11 mouse cellular contexts compared by ENCODE assay signal in genomic region chr7:132281753-132282152, GRCm38 (mm10). TPM values are rescaled to one million over a fixed set of nuclear protein-coding genes. Genes with fewer than 3 reads are reported as not detected.
DNase-seq lines count a peak whose midpoint lies in the region; ATAC-seq and TF ChIP-seq lines count a peak whose summit lies in the region.
"Had no signal": no experiment of that assay in that cellular context is flagged by ENCODE, and none has a peak within 500 bp of the region (broad histone marks: within the 10 kb centered on the region; RNA-seq: fewer than 3 reads in every experiment).

No protein-coding gene starts in this region.

- H3K9me3 ChIP-seq in hindbrain, embryonic 10.5 days = no peaks in the 10 kb centered on the region
- H3K9me3 ChIP-seq in hindbrain, embryonic 11.5 days (ENCODE audit: control insufficient read depth, low read length) = no peaks in the 10 kb centered on the region
- no peaks in the 10 kb centered on the region for H3K9me3 ChIP-seq in forebrain, postnatal 0 days (ENCODE audit: low read length)
- H3K9me3 ChIP-seq: heart, embryonic 13.5 days had no signal

- no peak for ATAC-seq in hindbrain, embryonic 11.5 days (ENCODE audit: low FRiP score)
- ATAC-seq in forebrain, postnatal 0 days = 0 out of 2 replicates have a peak, but pooled peaks have one; percentile 19
- ATAC-seq in granulocyte monocyte progenitor cell, adult 5-6 weeks (replicated peaks; ENCODE audit: poor library complexity, severe bottlenecking) = no peak

- H3K4me2 ChIP-seq in hindbrain, embryonic 11.5 days (replicated peaks; ENCODE audit: low read depth, low read length) = no peak overlapping the region
- no peak overlapping the region for H3K4me2 ChIP-seq in forebrain, postnatal 0 days (ENCODE audit: low read depth)
- H3K4me2 ChIP-seq: heart, embryonic 13.5 days had no signal

- peaks cover 76% of the 10 kb centered on the region for H3K4me1 ChIP-seq in hindbrain, embryonic 10.5 days (replicated peaks)
- H3K4me1 ChIP-seq in hindbrain, embryonic 11.5 days (replicated peaks; ENCODE audit: control insufficient read depth, insufficient read depth, low read length) = peaks cover 18% of the 10 kb centered on the region
- peaks cover 55% of the 10 kb centered on the region for H3K4me1 ChIP-seq in cerebellum, adult 2 months (ENCODE audit: control insufficient read depth, insufficient read depth, low read length)
- peaks cover 15% of the 10 kb centered on the region; the same call in 1 of the 2 replicates for H3K4me1 ChIP-seq in forebrain, postnatal 0 days (ENCODE audit: insufficient read depth)

- H3K27ac ChIP-seq in hindbrain, embryonic 10.5 days = peak overlapping the region; percentile 83
- H3K27ac ChIP-seq in hindbrain, embryonic 11.5 days (ENCODE audit: low read depth, low read length) = no peak overlapping the region
- peak overlapping the region; percentile 8 for H3K27ac ChIP-seq in cerebellum, adult 2 months (ENCODE audit: insufficient read depth, low read length)
- no peak overlapping the region for H3K27ac ChIP-seq in forebrain, postnatal 0 days (ENCODE audit: low read depth, low read length)
- H3K27ac ChIP-seq: heart, embryonic 13.5 days had no signal

- no peak overlapping the region for H3K4me3 ChIP-seq in hindbrain, embryonic 10.5 days
- no peak overlapping the region for H3K4me3 ChIP-seq in hindbrain, embryonic 11.5 days (ENCODE audit: low read depth, low read length)
- no peak overlapping the region for H3K4me3 ChIP-seq in cerebellum, adult 2 months (replicated peaks; ENCODE audit: insufficient read depth, low read depth, low read length)
- no peak overlapping the region for H3K4me3 ChIP-seq in forebrain, postnatal 0 days (ENCODE audit: low read depth, low read length)
- H3K4me3 ChIP-seq: heart, embryonic 13.5 days had no signal

- WGBS in hindbrain, embryonic 10.5 days = 79% methylated on average over 4 of the region's 4 CpGs
- 73% methylated on average over 4 of the region's 4 CpGs for WGBS in hindbrain, embryonic 11.5 days
- 30% methylated on average over 4 of the region's 4 CpGs for WGBS in cerebellum, adult 2 months
- 50% methylated on average over 4 of the region's 4 CpGs for WGBS in forebrain, postnatal 0 days

- H3K9ac ChIP-seq in hindbrain, embryonic 11.5 days (ENCODE audit: low read depth, low read length) = no peak overlapping the region
- H3K9ac ChIP-seq in forebrain, postnatal 0 days = no peak overlapping the region
- H3K9ac ChIP-seq: heart, embryonic 13.5 days had no signal

- no peak for TF ChIP-seq CTCF in cerebellum, adult 2 months (IDR thresholded peaks at IDR 0.05; ENCODE audit: borderline replicate concordance, insufficient read depth, low read depth, low read length)
- no peak for TF ChIP-seq CTCF in forebrain, postnatal 0 days (IDR thresholded peaks at IDR 0.05; ENCODE audit: low read depth)

- DNase-seq in hindbrain, embryonic 10.5 days (ENCODE audit: low spot score) = no peak
- DNase-seq in hindbrain, embryonic 11.5 days (ENCODE audit: low spot score) = no peak
- peak; percentile 86 for DNase-seq in brain, adult 2 months (ENCODE audit: low read depth, low spot score)
- peak; percentile 77 to 83 for DNase-seq in cerebellum, adult 2 months
- no peak for DNase-seq in forebrain, postnatal 0 days
- DNase-seq in right cerebral cortex, postnatal 14 days = no peak
- DNase-seq: gastrocnemius, postnatal 14 days; kidney, postnatal 10 days; lung, postnatal 36 days had no signal

- no peak for TF ChIP-seq POLR2A in cerebellum, adult 2 months (IDR thresholded peaks at IDR 0.05; ENCODE audit: borderline replicate concordance, insufficient read depth, low read length)

- no peaks in the 10 kb centered on the region for H3K27me3 ChIP-seq in hindbrain, embryonic 10.5 days (ENCODE audit: insufficient read depth, poor library complexity, severe bottlenecking)
- H3K27me3 ChIP-seq in hindbrain, embryonic 11.5 days (ENCODE audit: control insufficient read depth, insufficient read depth, low read length) = no peaks in the 10 kb centered on the region
- no peaks in the 10 kb centered on the region for H3K27me3 ChIP-seq in cerebellum, adult 2 months (ENCODE audit: control insufficient read depth, insufficient read depth, low read length)
- no peaks in the 10 kb centered on the region for H3K27me3 ChIP-seq in forebrain, postnatal 0 days (ENCODE audit: insufficient read depth, low read length)
- H3K27me3 ChIP-seq: heart, embryonic 13.5 days had no signal

- 0 out of 2 replicates have a peak, but pooled peaks cover 4% of the 10 kb centered on the region for H3K36me3 ChIP-seq in hindbrain, embryonic 10.5 days
- no peaks in the 10 kb centered on the region for H3K36me3 ChIP-seq in hindbrain, embryonic 11.5 days (ENCODE audit: control insufficient read depth, insufficient read depth, low read length)
- H3K36me3 ChIP-seq in forebrain, postnatal 0 days (ENCODE audit: insufficient read depth) = no peaks in the 10 kb centered on the region
- H3K36me3 ChIP-seq: heart, embryonic 13.5 days had no signal

RNA-seq across cellular contexts. Expression of gene Chst15, which starts 35.3 kb away (rescaled TPM):
- 22.0 and 25.9 TPM in 2 replicates for polyA plus RNA-seq in hindbrain, embryonic 10.5 days (2016; fragmentation: Nextera tagmentation; extraction: Ambion mirVana)
- polyA plus RNA-seq in hindbrain, embryonic 11.5 days (2014; fragmentation: Nextera tagmentation; extraction: Ambion mirVana) = 25.5 and 28.3 TPM in 2 replicates
- polyA plus RNA-seq in cerebellum, adult 2 months (2012; rRNA removed) = 15.4 and 17.2 TPM in 2 replicates
- total RNA-seq in forebrain, postnatal 0 days (2014; rRNA removed) = 19.3 and 20.5 TPM in 2 replicates
- 7.2 and 12.8 TPM in 2 replicates for polyA plus RNA-seq in forebrain, postnatal 0 days (2015; fragmentation: Nextera tagmentation; extraction: Ambion mirVana)
- 10.1 and 22.1 TPM in 2 replicates for total RNA-seq in granulocyte monocyte progenitor cell, adult 5-6 weeks (2014; fragmentation: Nextera tagmentation)
- total RNA-seq in granulocyte monocyte progenitor cell, adult 5-6 weeks (2017) = 4.6 and 6.1 TPM in 2 replicates

Comparison
In these comparisons a context has a peak if more than half of its experiments do, and no peak if none do; other contexts are left out.
1. H3K27ac ChIP-seq: peak in hindbrain, embryonic 10.5 days (single experiment) and cerebellum, adult 2 months (single experiment); none in hindbrain, embryonic 11.5 days (single experiment) and forebrain, postnatal 0 days (single experiment).
2. DNase-seq: peak in brain, adult 2 months (single experiment) and cerebellum, adult 2 months (2 of 2); none in hindbrain, embryonic 10.5 days (single experiment), hindbrain, embryonic 11.5 days (single experiment), forebrain, postnatal 0 days (single experiment) and right cerebral cortex, postnatal 14 days (single experiment).